Mouse (Mus musculus) heart, embryonic 14.5 days (tissue): Measurements from ENCODE around the gene Wdr46. TPM values are rescaled to one million over a fixed set of nuclear protein-coding genes. Genes with fewer than 3 reads are reported as not detected.

Experiments
- ATAC-seq: fragments of 200-750 bp; cut with Nextera tagmentation; 2 replicates; pipeline ENCODE4 v1.8.0; 2017; ENCODE audit warnings: low read depth, moderate TSS enrichment; ENCODE audit not compliant: insufficient number of reproducible peaks, insufficient read depth, low FRiP score
- H3K27ac ChIP-seq, 2 experiments: fragments of 200-500 bp in 1 of 2; fragments of 300-500 bp in 1 of 2; sonication (generic) in 1 of 2; replicated peaks in 1 of 2; 2 replicates each; pipeline ENCODE4 v1.5.1; 2012 to 2014; ENCODE audit warnings: low read depth in 2 of 2, low read length in 2 of 2, control low read depth in 1 of 2, mild to moderate bottlenecking in 1 of 2, mixed read lengths in 1 of 2; ENCODE audit not compliant: control insufficient read depth in 1 of 2, insufficient read depth in 1 of 2
- H3K27me3 ChIP-seq: fragments of 300-500 bp; sonication (generic); 2 replicates; pipeline ENCODE4 v1.6.1; 2014; ENCODE audit warnings: mild to moderate bottlenecking, low read length, control low read depth; ENCODE audit not compliant: control insufficient read depth, insufficient read depth
- H3K36me3 ChIP-seq: fragments of 300-500 bp; sonication (generic); 2 replicates; pipeline ENCODE4 v1.6.1; 2014; ENCODE audit warnings: mild to moderate bottlenecking, control low read depth, low read length, mixed read lengths; ENCODE audit not compliant: control insufficient read depth, insufficient read depth
- H3K4me1 ChIP-seq, 2 experiments: fragments of 200-500 bp in 1 of 2; fragments of 300-500 bp in 1 of 2; sonication (generic) in 1 of 2; 2 replicates each; pipeline ENCODE4 v1.6.1; 2012 to 2014; ENCODE audit warnings: low read length in 2 of 2, control low read depth in 1 of 2, mixed read lengths in 1 of 2; ENCODE audit not compliant: control insufficient read depth in 2 of 2, insufficient read depth in 2 of 2
- H3K4me2 ChIP-seq: fragments of 300-500 bp; sonication (generic); 2 replicates; pipeline ENCODE4 v1.6.1; 2014; ENCODE audit warnings: mild to moderate bottlenecking, low read length
- H3K4me3 ChIP-seq, 2 experiments: fragments of 200-500 bp in 1 of 2; fragments of 300-500 bp in 1 of 2; sonication (generic) in 1 of 2; 2 replicates each; pipeline ENCODE4 v1.5.1; 2012 to 2014; ENCODE audit warnings: low read length in 2 of 2, mild to moderate bottlenecking in 2 of 2, control low read depth in 1 of 2, low read depth in 1 of 2, moderate library complexity in 1 of 2; ENCODE audit not compliant: control insufficient read depth in 1 of 2, insufficient read depth in 1 of 2
- H3K9ac ChIP-seq: fragments of 300-500 bp; sonication (generic); 2 replicates; pipeline ENCODE4 v1.6.1; 2014; ENCODE audit warnings: mild to moderate bottlenecking, low read length
- H3K9me3 ChIP-seq: fragments of 300-500 bp; sonication (generic); 2 replicates; pipeline ENCODE4 v1.6.1; 2016; ENCODE audit warnings: low read length, control low read depth; ENCODE audit not compliant: control insufficient read depth
- WGBS: fragments of 180-500 bp; shearing (Covaris S2); extraction: QIAGEN DNeasy Blood & Tissue Kit; methylation state at CpG from one replicate; pipeline ENCODE4 v1.1.7; 2014; 5-methylcytosine and 5-hydroxymethylcytosine counted together
- polyA plus RNA-seq: library from polyadenylated mRNA; unstranded; fragments of >200 nt; fragmentation: Nextera tagmentation; extraction: Ambion mirVana; gene quantifications from 2 replicates; pipeline ENCODE4 v1.2.1, GENCODE M21; 2014

Wdr46 gene
- polyA plus RNA-seq, 1 experiment from 2014 or later = 15.5 TPM

GRCm38 (mm10) chr17:33917656-33918292, 22.7 kb upstream of the Wdr46 start:
- H3K27ac ChIP-seq = no peak overlapping the region
- H3K36me3 ChIP-seq = peaks cover 36% of the 10 kb centered on the region
- WGBS = 86% methylated on average over 17 of the region's 18 CpGs
- ATAC-seq = no peak
- H3K4me2 ChIP-seq = no peak overlapping the region
- no peak overlapping the region for H3K4me3 ChIP-seq
- H3K4me1 ChIP-seq = peaks cover 13 to 23% of the 10 kb centered on the region in 2 experiments
- no peaks in the 10 kb centered on the region for H3K27me3 ChIP-seq
- H3K9ac ChIP-seq = no peak overlapping the region
- no peaks in the 10 kb centered on the region for H3K9me3 ChIP-seq

GRCm38 (mm10) chr17:33918293-33919203, 21.9 kb upstream of the Wdr46 start:
- Histone ChIP-seq H3K4me1 (peaks cover 13 to 23% of the 10 kb centered on the region in 2 experiments), H3K27me3 (no peaks in the 10 kb centered on the region), H3K36me3 (peaks cover 30% of the 10 kb centered on the region), H3K9ac (peak overlapping the region; percentile 87), H3K4me3 (peak overlapping the region; percentile 81 to 83), H3K4me2 (peak overlapping the region; percentile 99), H3K27ac (peak overlapping the region; percentile 76 to 78; a peak in 1 of 4 replicates), H3K9me3 (no peaks in the 10 kb centered on the region)
- WGBS = 52% methylated on average over 37 of the region's 37 CpGs
- ATAC-seq = no peak

GRCm38 (mm10) chr17:33919351-33920281, 20.8 kb upstream of the Wdr46 start:
- Histone ChIP-seq H3K27ac (peak overlapping the region; percentile 76 to 78), H3K27me3 (no peaks in the 10 kb centered on the region), H3K36me3 (peaks cover 19% of the 10 kb centered on the region), H3K4me2 (peak overlapping the region; percentile 99), H3K9me3 (no peaks in the 10 kb centered on the region), H3K4me3 (peak overlapping the region; percentile 81 to 83), H3K4me1 (peaks cover 13 to 23% of the 10 kb centered on the region in 2 experiments), H3K9ac (peak overlapping the region; percentile 87)
- WGBS = under 1% methylated on average over 52 of the region's 52 CpGs
- ATAC-seq = peak; percentile 40; the same call in 1 of the 2 replicates

GRCm38 (mm10) chr17:33920282-33921097, 20.0 kb upstream of the Wdr46 start:
- Histone ChIP-seq H3K4me1 (peaks cover 11 to 17% of the 10 kb centered on the region in 2 experiments), H3K4me2 (peak overlapping the region; percentile 99), H3K9ac (peak overlapping the region; percentile 87), H3K27ac (peak overlapping the region; percentile 76 to 78; a peak in 3 of 4 replicates), H3K9me3 (no peaks in the 10 kb centered on the region), H3K27me3 (no peaks in the 10 kb centered on the region), H3K4me3 (peak overlapping the region; percentile 81 to 83), H3K36me3 (peaks cover 13% of the 10 kb centered on the region)
- WGBS = under 1% methylated on average over 36 of the region's 36 CpGs
- no peak for ATAC-seq

GRCm38 (mm10) chr17:33921361-33921760, 19.1 kb upstream of the Wdr46 start:
- WGBS = 86% methylated on average over 7 of the region's 7 CpGs
- H3K9ac ChIP-seq = no peak overlapping the region
- peaks cover 15% of the 10 kb centered on the region for H3K36me3 ChIP-seq
- peaks cover 11 to 17% of the 10 kb centered on the region in 2 experiments for H3K4me1 ChIP-seq
- H3K27me3 ChIP-seq = no peaks in the 10 kb centered on the region
- no peaks in the 10 kb centered on the region for H3K9me3 ChIP-seq
- H3K27ac ChIP-seq = no peak overlapping the region
- H3K4me2 ChIP-seq = no peak overlapping the region
- no peak overlapping the region for H3K4me3 ChIP-seq
- ATAC-seq = no peak

- WGBS = 79% methylated on average over 10 of the region's 10 CpGs
- Histone ChIP-seq H3K4me2 (no peak overlapping the region), H3K27me3 (no peaks in the 10 kb centered on the region), H3K9me3 (no peaks in the 10 kb centered on the region), H3K27ac (no peak overlapping the region), H3K9ac (no peak overlapping the region), H3K4me3 (no peak overlapping the region), H3K4me1 (peaks cover 0 to 7% of the 10 kb centered on the region in 2 experiments; a peak in 3 of 4 replicates), H3K36me3 (peaks cover 11% of the 10 kb centered on the region)
- ATAC-seq = no peak
Measured at GRCm38 (mm10) chr17:33924577-33925283, 15.7 kb upstream of the Wdr46 start.
